Mouse (Mus musculus): ENCODE results near the gene Cd151. TPM values are rescaled to one million over a fixed set of nuclear protein-coding genes. Genes with fewer than 3 reads are reported as not detected.
A peak's percentile ranks its signal among the peaks of the same experiment; 100 is the strongest.

Gene Cd151
- polyA plus RNA-seq, 1 experiment, result 66.0 TPM

- Histone ChIP-seq H3K4me1 (ENCODE audit: control insufficient read depth, insufficient read depth, low read length) (no peaks in the 10 kb centered on the region), H3K4me3 (ENCODE audit: insufficient read depth, low read length) (0 out of 2 replicates have a peak overlapping the region, but pooled peaks have one; percentile 14), H3K27ac (ENCODE audit: insufficient read depth, low read length) (no peak overlapping the region)
These were observed 5.5 kb upstream of the Cd151 start for GRCm38 (mm10) chr7:141461521-141462332.

GRCm38 (mm10) chr7:141462333-141462821 lies 4.8 kb upstream of the Cd151 start:
- Histone ChIP-seq H3K4me3 (ENCODE audit: insufficient read depth, low read length) (no peak overlapping the region), H3K27ac (ENCODE audit: insufficient read depth, low read length) (no peak overlapping the region), H3K4me1 (ENCODE audit: control insufficient read depth, insufficient read depth, low read length) (no peaks in the 10 kb centered on the region)
- TF ChIP-seq POLR2A (IDR thresholded peaks at IDR 0.05; ENCODE audit: extremely low read depth, insufficient read depth, low read length) (no peak), CTCF (IDR thresholded peaks at IDR 0.05; ENCODE audit: extremely low read depth, insufficient read depth, low read length) (no peak)

More at GRCm38 (mm10) chr7:141461521-141462332, 5.5 kb upstream of the Cd151 start:
- TF ChIP-seq POLR2A (IDR thresholded peaks at IDR 0.05; ENCODE audit: extremely low read depth, insufficient read depth, low read length) (no peak), CTCF (IDR thresholded peaks at IDR 0.05; ENCODE audit: extremely low read depth, insufficient read depth, low read length) (no peak)

- TF ChIP-seq CTCF (IDR thresholded peaks at IDR 0.05; ENCODE audit: extremely low read depth, insufficient read depth, low read length) (no peak), POLR2A (IDR thresholded peaks at IDR 0.05; ENCODE audit: extremely low read depth, insufficient read depth, low read length) (no peak)
- H3K27ac ChIP-seq (ENCODE audit: insufficient read depth, low read length), result peak overlapping the region; percentile 24; the same call in 1 of the 2 replicates
- peaks cover 2% of the 10 kb centered on the region; the same call in 1 of the 2 replicates for H3K4me1 ChIP-seq (ENCODE audit: control insufficient read depth, insufficient read depth, low read length)
- peak overlapping the region; percentile 4; the same call in 1 of the 2 replicates for H3K4me3 ChIP-seq (ENCODE audit: insufficient read depth, low read length)
These were observed 3.2 kb upstream of the Cd151 start for GRCm38 (mm10) chr7:141463824-141464602.

- peak overlapping the region; percentile 24; the same call in 1 of the 2 replicates for H3K27ac ChIP-seq (ENCODE audit: insufficient read depth, low read length)
These were observed 2.5 kb upstream of the Cd151 start for GRCm38 (mm10) chr7:141464603-141465201.

GRCm38 (mm10) chr7:141465388-141466044 lies 1.7 kb upstream of the Cd151 start:
- TF ChIP-seq POLR2A (IDR thresholded peaks at IDR 0.05; ENCODE audit: extremely low read depth, insufficient read depth, low read length) (no peak), CTCF (IDR thresholded peaks at IDR 0.05; ENCODE audit: extremely low read depth, insufficient read depth, low read length) (no peak)
- Histone ChIP-seq H3K4me1 (ENCODE audit: control insufficient read depth, insufficient read depth, low read length) (peaks cover 7% of the 10 kb centered on the region), H3K4me3 (ENCODE audit: insufficient read depth, low read length) (no peak overlapping the region), H3K27ac (ENCODE audit: insufficient read depth, low read length) (no peak overlapping the region)

More at GRCm38 (mm10) chr7:141464603-141465201, 2.5 kb upstream of the Cd151 start:
- H3K4me3 ChIP-seq (ENCODE audit: insufficient read depth, low read length), result peak overlapping the region; percentile 4; the same call in 1 of the 2 replicates
- TF ChIP-seq CTCF (IDR thresholded peaks at IDR 0.05; ENCODE audit: extremely low read depth, insufficient read depth, low read length), result no peak
- no peak for TF ChIP-seq POLR2A (IDR thresholded peaks at IDR 0.05; ENCODE audit: extremely low read depth, insufficient read depth, low read length)
- peaks cover 7% of the 10 kb centered on the region for H3K4me1 ChIP-seq (ENCODE audit: control insufficient read depth, insufficient read depth, low read length)

- H3K4me1 ChIP-seq (ENCODE audit: control insufficient read depth, insufficient read depth, low read length), result peaks cover 7% of the 10 kb centered on the region
- H3K27ac ChIP-seq (ENCODE audit: insufficient read depth, low read length), result no peak overlapping the region
- H3K4me3 ChIP-seq (ENCODE audit: insufficient read depth, low read length), result no peak overlapping the region
- no peak for TF ChIP-seq POLR2A (IDR thresholded peaks at IDR 0.05; ENCODE audit: extremely low read depth, insufficient read depth, low read length)
- TF ChIP-seq CTCF (IDR thresholded peaks at IDR 0.05; ENCODE audit: extremely low read depth, insufficient read depth, low read length), result no peak
These were observed 1.2 kb upstream of the Cd151 start for GRCm38 (mm10) chr7:141466045-141466394.

GRCm38 (mm10) chr7:141466607-141467148 lies 514 bp upstream of the Cd151 start:
- TF ChIP-seq POLR2A (IDR thresholded peaks at IDR 0.05; ENCODE audit: extremely low read depth, insufficient read depth, low read length) (no peak), CTCF (IDR thresholded peaks at IDR 0.05; ENCODE audit: extremely low read depth, insufficient read depth, low read length) (no peak)
- Histone ChIP-seq H3K27ac (ENCODE audit: insufficient read depth, low read length) (no peak overlapping the region), H3K4me3 (ENCODE audit: insufficient read depth, low read length) (peak overlapping the region; percentile 62; the same call in 1 of the 2 replicates), H3K4me1 (ENCODE audit: control insufficient read depth, insufficient read depth, low read length) (peaks cover 7% of the 10 kb centered on the region)

GRCm38 (mm10) chr7:141468164-141468521 lies 951 bp downstream of the Cd151 start:
- peaks cover 7% of the 10 kb centered on the region for H3K4me1 ChIP-seq (ENCODE audit: control insufficient read depth, insufficient read depth, low read length)
- H3K27ac ChIP-seq (ENCODE audit: insufficient read depth, low read length), result peak overlapping the region; percentile 71
- TF ChIP-seq POLR2A (IDR thresholded peaks at IDR 0.05; ENCODE audit: extremely low read depth, insufficient read depth, low read length) (no peak), CTCF (IDR thresholded peaks at IDR 0.05; ENCODE audit: extremely low read depth, insufficient read depth, low read length) (no peak)
- H3K4me3 ChIP-seq (ENCODE audit: insufficient read depth, low read length), result peak overlapping the region; percentile 62
